Mouse (Mus musculus) spleen, adult 2 months (tissue): ENCODE results near the gene Sema3g.

Experiments
- CTCF ChIP-seq: fragments of 200-500 bp; IDR thresholded peaks from 2 replicates; pipeline ENCODE4 v1.5.1; 2011; ENCODE audit warnings: mild to moderate bottlenecking, inconsistent platforms; ENCODE audit not compliant: insufficient read depth, insufficient read length, insufficient replicate concordance; ENCODE audit errors: extremely low read depth
- POLR2A ChIP-seq: fragments of 200-500 bp; IDR thresholded peaks from 2 replicates; pipeline ENCODE4 v1.6.1; 2011; ENCODE audit warnings: low read depth, low read length, inconsistent platforms

DNA sequence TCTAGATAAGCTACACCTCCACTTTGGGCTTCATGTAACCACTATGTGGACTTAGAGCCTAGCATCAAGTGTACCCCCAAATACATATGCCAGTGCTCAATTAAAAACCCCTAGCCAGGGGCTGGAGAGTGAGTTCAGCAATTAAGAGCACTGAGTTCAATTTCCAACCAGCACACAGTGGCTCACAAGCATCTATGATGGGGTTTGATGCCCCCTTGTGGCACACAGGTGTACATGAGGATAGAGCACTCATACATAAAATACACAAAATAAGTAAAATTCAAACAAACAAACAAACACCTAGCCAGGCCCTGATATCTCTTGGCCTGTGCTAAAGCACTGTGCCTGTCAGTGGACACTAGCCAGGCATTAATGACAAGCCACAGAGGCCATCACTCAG, 21.7 kb upstream of the Sema3g start:
- no peak for TF ChIP-seq CTCF
- TF ChIP-seq POLR2A = no peak
